ENCODE assay signal across 7 mouse cellular contexts in genomic region chr3:157932074-157932473, GRCm38 (mm10). TPM values are rescaled to one million over a fixed set of nuclear protein-coding genes. Genes with fewer than 3 reads are reported as not detected.
"Had no signal": no experiment of that assay in that cellular context is flagged by ENCODE, and none has a peak within 500 bp of the region (broad histone marks: within the 10 kb centered on the region; RNA-seq: fewer than 3 reads in every experiment).

No protein-coding gene starts in this region.

- H3K4me2 ChIP-seq: limb, embryonic 15.5 days; midbrain, embryonic 13.5 days; stomach, embryonic 15.5 days had no signal

- H3K4me3 ChIP-seq: limb, embryonic 15.5 days; midbrain, embryonic 13.5 days; stomach, embryonic 15.5 days had no signal

- H3K4me1 ChIP-seq: limb, embryonic 15.5 days; midbrain, embryonic 13.5 days; stomach, embryonic 15.5 days had no signal

- H3K36me3 ChIP-seq: limb, embryonic 15.5 days; midbrain, embryonic 13.5 days; stomach, embryonic 15.5 days had no signal

- H3K9ac ChIP-seq: limb, embryonic 15.5 days; liver, embryonic 14.5 days; midbrain, embryonic 13.5 days; stomach, embryonic 15.5 days had no signal

- H3K9me3 ChIP-seq: limb, embryonic 15.5 days; midbrain, embryonic 13.5 days; stomach, embryonic 15.5 days had no signal

- ATAC-seq: inflammation-experienced regulatory T-cells, adult 6 months; midbrain, embryonic 13.5 days had no signal

- H3K27me3 ChIP-seq: limb, embryonic 15.5 days; midbrain, embryonic 13.5 days; stomach, embryonic 15.5 days had no signal

- DNase-seq: lung, adult 18-20 months; right cerebral cortex, postnatal 14 days had no signal

- H3K27ac ChIP-seq: limb, embryonic 15.5 days; liver, embryonic 14.5 days; midbrain, embryonic 13.5 days; stomach, embryonic 15.5 days had no signal

RNA-seq across cellular contexts. Expression of gene Cth, which starts 7.2 kb away (rescaled TPM):
- polyA plus RNA-seq: inflammation-experienced regulatory T-cells, adult 6 months had no signal
